Mouse (Mus musculus): ENCODE results near the gene Card19.

- TF ChIP-seq CTCF (IDR thresholded peaks at IDR 0.05; ENCODE audit: low read depth): no peak
- TF ChIP-seq EP300 (IDR thresholded peaks at IDR 0.05; ENCODE audit: low read depth): no peak
These were observed 19.1 kb downstream of the Card19 start for GRCm38 (mm10) chr13:49196766-49197165.
